Mouse (Mus musculus) adrenal gland, postnatal 25 days (tissue): ENCODE results near the gene Lim2. TPM values are rescaled to one million over a fixed set of nuclear protein-coding genes. Genes with fewer than 3 reads are reported as not detected.

Experiments used
- DNase-seq: peaks from one replicate; pipeline ENCODE4 v3.0.0; 2021; ENCODE audit warnings: mixed read lengths
- total RNA-seq: library from RNA; stranded (reverse); gene quantifications from 2 replicates; pipeline ENCODE4 v1.2.3, GENCODE M21; 2021

Gene Lim2
- total RNA-seq, 1 experiment from 2014 or later, result not detected

GRCm38 (mm10) chr7:43443917-43444293 lies 16.4 kb downstream of the Lim2 start, which contains the start of the genes Etfb and Gm45233:
TSS of gene Etfb (plus strand) at chr7:43444083.
TSS of gene Gm45233 (plus strand) at chr7:43444128.
- DNase-seq, result peak; percentile 93

- DNase-seq, result no peak
Measured at GRCm38 (mm10) chr7:43447801-43448200, 20.3 kb downstream of the Lim2 start.

DNA sequence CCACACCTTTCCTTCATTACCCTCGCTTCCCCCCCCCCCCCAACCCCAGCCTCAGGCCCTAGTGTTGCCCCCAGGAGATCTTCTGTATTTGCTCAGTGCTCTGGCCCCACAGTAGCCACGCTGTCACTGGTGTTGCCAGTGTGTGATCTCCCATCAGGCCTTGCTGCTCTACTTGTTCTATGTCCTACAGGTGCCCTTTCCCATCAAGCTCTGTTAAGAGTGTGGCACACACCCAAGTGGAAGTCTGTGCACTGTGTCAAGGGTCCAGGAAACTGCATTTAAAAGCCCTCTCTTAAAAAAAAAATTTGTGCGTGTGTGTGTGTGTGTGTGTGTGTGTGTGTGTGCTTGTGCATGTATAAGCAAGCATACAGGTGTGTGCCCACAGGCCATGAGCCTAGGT lies 20.8 kb downstream of the Lim2 start:
- no peak for DNase-seq

GRCm38 (mm10) chr7:43449811-43450210 lies 22.3 kb downstream of the Lim2 start:
- no peak for DNase-seq

GRCm38 (mm10) chr7:43451726-43452125 lies 24.3 kb downstream of the Lim2 start:
- no peak for DNase-seq

GRCm38 (mm10) chr7:43452609-43453008 lies 25.1 kb downstream of the Lim2 start:
- peak; percentile 43 for DNase-seq

DNA sequence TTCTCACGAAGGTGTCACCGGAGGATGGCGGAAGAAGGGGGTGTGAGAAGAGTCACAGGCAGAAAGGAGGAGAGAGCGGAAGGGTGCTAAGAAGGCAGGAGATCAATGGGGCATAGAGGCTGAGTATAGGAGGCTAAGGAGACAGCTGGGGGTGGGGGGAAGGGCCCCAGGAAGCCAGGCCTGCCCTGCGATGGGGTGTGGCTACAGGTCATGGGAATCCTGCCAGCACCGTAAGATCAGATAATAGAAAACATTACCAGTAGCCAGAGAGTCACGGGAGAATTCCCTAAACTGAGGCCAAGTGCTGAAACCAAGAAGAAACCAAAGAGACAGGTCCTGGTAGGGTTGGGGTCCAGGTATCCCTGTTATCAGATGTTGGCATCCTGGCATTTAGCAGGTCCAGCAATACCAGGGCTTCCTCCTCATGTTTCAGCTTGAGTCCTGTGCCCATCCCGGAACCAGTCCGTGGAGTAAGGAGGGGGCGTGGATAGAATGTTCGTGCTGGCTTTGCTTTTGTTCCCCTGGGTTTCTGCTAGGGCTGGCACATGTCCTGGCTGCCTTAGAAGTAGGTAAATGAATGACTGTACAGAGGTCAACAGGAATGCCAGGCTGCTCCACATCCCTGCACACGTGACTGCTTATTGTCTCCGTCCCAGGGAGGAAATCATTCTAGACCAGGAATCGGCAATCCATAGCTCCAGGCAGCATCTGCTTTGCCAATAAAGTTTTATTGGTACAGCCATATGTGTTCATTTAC lies 26.3 kb downstream of the Lim2 start:
- no peak for DNase-seq

DNA sequence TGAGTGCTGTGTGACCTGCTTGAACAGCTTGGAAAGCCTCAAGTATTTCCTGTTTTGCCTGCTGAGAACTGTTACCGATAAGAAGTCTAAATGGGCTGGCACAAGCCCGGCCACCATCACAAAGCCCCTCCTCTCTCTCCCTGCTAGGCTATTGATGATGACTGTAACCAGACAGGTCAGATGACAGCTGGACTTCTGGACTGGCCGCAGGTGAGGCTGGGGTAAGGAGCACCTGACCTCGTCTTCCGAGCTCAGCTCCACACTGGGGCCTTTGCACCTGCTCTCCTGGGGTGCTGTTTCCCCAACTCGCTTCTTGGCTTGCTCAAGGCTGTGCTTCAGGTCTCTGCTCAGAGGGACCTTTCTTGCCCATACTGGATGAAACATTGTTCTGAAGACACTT lies 26.9 kb downstream of the Lim2 start:
- no peak for DNase-seq

DNA sequence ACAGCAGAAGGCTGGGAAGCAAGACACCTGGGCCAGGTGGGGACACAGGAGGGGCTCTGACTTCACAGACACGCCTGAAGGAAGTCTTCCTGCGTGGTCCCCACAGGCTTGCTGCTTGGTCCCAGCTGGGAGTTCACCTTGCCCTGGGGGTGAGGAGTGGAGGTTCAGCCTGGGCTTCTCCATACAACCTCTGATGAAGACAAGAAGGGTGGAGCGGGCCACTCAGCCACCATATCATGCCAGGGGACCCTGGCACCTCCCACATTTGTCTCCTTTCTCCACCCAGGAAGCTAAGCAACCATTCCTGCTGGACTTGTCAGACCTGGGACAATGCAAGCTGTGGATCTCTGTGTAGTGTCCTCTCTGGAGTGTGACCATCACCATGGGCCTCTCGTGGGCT lies 35.4 kb downstream of the Lim2 start, which contains the start of gene Vsig10l:
TSS of gene Vsig10l (plus strand) at position 301 of the 400 bp plus-strand sequence.
- DNase-seq, result no peak

DNA sequence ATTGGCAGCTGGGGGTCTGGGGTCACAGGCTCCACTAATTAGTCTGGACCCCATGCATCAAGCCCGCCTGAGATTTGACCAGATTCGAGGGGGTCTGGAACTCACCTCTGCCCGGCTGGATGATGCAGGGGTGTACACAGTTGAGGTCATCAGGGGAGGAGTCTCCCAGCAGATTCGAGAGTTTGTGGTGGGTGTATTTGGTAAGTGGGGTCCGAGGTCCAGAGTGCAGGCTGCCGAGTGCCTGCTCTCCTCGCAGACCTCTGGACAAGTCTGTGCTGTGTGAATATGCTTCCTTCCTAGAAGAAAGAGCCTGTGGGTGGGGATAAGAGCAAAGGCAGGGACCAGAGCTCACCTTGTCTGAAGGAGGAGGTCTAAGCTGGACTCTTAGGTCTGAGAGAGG lies 36.5 kb downstream of the Lim2 start:
- DNase-seq, result no peak

GRCm38 (mm10) chr7:43464864-43465343 lies 37.4 kb downstream of the Lim2 start:
- DNase-seq, result no peak

DNA sequence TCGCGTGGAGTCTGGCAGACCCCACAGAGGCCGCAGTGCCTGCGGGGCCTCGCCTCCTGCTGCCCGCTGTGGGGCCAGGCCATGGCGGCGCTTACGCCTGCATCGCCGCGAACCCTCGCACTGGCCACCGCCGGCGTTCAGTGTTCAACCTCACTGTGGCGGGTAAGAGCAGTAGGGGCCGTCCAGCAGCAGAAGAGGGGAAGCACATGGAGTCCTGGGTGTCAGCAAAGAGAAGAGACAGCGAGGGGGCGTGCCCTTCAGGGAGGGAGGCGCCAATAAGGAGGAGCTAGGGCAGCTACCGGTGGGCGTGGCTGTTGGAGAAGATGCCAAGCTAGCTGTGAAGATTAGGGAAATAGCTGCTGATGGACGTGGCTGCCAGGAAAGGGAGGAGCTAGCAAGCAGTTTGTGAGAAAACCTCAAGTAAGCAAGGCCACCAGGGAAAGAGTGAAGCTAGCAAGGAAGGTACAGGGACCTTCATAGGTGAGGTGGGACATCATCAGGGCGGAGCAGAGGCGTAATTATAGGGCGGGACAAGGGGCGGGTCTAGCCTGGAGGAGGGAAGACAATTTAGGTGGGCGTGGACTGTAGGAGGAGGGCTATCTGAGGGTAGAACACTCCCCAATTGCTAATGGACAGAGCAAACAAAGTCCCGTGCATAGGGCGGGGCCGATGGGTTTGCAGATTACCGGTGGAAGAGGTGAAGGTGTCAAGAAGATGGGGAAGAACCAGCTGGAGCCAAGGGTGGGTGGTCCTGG lies 38.1 kb downstream of the Lim2 start:
- DNase-seq, result peak; percentile 86

DNA sequence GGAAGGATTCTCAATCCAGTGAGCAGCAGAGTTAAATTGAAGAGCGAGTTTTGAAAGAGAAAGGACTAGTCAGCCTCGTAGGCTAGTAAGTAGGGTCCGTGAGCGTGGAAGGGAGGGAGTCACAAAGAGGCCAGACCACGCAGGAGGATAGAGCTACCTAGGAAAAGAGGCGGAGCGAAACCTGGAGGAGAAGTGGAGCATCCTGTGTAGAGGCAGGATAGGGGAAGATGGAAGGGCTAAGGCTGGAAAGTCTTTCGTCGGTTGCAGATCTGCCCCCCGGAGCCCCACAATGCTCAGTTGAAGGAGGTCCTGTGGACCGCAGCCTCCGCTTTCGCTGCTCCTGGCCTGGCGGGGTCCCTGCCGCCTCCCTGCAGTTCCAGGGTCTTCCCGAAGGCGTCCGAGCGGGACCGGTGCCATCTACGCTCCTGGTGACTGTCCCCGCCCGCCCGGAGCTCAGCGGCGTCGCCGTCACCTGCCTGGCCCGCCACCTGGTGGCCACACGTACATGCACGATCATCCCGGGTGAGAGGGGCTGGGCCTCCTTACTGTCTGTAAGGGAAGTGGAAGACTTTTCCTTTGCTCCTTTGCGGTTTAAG lies 38.7 kb downstream of the Lim2 start:
- peak; percentile 87 for DNase-seq

DNA sequence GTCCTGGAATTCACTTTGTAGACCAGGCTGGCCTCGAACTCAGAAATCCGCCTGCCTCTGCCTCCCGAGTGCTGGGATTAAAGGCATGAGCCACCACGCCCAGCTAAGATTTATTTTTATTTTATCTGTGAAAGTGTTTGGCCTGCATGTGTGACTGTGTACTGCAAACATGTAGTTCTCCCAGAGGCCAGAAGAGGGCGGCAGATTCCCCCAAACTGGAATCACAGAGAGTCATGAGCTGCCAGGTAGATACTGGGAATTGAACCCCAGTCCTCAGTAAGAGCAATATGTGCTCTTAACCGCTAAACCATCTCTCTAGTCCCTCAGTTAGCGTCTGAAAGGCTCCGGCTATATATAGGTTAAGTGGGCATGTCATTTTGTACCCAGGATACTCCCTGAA lies 42.9 kb downstream of the Lim2 start:
- DNase-seq, result no peak

DNA sequence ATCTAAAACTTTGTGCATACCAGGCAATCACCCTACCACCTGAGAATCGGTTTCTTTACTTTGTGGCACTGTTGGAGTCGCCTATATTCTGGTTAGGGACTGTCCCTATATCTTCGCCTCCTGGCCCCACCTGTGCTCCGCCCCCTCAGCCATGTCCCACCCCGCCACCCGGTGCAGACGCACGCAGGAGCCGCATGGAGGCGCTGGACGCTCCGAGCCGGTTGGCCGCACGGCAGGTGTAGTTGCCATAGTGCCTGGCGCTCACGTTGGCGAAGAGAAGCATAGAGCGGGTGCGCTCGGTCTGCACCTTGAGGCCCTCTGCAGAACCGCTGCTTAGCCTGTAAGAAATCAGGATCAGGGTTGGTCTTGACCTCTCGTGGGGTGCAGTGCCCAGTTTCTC lies 48.2 kb downstream of the Lim2 start:
- DNase-seq, result no peak

DNA sequence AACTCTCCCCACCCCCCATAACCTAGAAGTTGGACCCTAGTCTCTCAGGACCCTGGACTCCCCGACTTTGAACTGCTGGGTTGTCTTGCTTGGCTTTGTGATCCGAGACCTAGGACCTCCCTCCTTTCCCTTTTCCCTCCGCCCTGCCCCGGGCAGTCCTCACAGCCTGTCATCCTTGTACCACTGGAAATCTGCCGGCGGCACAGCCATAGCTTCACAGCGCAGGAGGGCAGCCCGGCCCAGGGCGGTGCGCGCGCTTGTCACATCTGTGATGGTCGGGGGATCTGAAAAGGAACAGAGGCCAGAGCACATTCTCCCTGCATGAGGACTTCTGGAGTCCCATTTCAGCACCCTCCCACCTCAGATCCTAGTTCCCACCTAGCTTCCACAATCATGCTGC lies 48.9 kb downstream of the Lim2 start:
- no peak for DNase-seq

DNA sequence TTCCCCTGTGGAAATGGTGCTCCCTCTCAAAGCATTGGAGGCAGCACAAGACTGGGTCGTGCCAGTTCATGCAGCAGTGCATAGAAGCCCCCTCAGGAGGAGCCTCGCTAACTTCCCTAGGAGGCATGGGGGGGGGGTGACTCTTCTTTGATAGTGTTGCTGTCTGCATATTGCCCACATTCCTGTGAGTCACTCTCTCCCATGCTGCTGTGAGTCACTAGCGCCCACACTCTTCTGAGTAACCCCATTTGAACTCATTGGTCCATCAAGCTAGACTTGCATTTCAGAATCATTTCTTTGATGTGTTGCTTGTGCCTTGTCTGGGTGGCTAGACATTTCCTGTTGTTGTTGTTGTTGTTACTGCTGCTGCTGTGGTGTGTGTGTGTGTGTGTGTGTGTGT lies 53.7 kb downstream of the Lim2 start:
- DNase-seq, result no peak

DNA sequence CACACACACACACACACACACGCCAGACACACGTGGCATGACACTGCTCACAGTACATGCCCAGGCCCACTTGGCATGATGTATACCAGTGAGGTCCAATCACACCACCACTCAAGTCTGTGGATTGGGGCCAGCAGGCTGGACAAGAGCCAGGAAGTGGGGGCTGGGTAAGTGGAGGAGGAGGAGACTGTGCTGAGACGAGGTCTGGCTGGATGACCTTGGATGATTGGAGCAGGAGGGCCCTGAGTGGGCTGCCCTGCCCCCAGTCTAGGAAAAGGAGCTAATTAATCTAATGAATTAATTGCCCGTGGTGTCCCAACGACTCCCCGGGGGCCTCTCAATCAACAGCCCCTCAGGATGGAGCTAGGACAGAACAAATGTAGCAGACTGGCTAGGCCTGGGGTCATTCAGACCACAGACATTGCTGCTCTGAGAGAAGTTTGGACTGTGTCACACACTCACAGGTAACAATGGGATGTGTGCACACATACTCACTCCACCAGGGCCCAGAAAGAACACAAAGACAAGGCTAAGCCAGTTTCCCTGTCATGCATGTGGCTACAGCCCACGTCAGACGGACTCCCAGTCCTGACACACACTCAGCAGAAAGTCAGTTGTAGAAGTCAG lies 54.7 kb downstream of the Lim2 start:
- peak; percentile 35 for DNase-seq

DNA sequence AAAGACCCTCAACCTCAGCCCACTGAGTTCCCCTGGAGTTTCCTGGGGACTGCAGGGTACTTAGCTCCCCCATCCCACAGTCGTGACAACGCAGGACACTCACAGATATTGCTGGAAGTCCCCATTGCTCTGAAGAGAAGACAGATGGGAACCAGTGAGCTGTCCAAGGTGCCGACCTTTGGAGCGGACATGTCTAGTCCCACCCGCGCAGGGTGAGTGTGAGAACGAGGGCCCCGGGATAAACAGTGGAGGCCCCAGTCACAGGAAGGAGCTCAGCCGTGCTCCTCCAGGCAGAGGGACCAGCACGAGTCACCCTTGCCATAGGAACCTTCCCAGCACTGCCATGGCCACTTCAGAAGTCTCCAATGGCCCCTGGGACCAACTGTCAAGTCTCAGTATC lies 55.8 kb downstream of the Lim2 start:
- DNase-seq, result peak; percentile 31
